Mouse (Mus musculus) cortical plate, adult 2 months (tissue): ENCODE measurements around the gene Vwce.

Source experiments
- CTCF ChIP-seq: fragments of 200-500 bp; IDR thresholded peaks from 2 replicates; pipeline ENCODE4 v1.5.1; 2011; ENCODE audit warnings: mild to moderate bottlenecking, control low read depth, low read length; ENCODE audit not compliant: insufficient read depth; ENCODE audit errors: extremely low read depth
- POLR2A ChIP-seq: fragments of 200-500 bp; IDR thresholded peaks from 2 replicates; pipeline ENCODE4 v1.6.1; 2011; ENCODE audit warnings: mild to moderate bottlenecking, low read length, control low read depth; ENCODE audit not compliant: insufficient read depth; ENCODE audit errors: extremely low read depth

GRCm38 (mm10) chr19:10605901-10606622, 28.0 kb upstream of the Vwce start:
- TF ChIP-seq CTCF (no peak), POLR2A (no peak)
